Mouse (Mus musculus) left cerebral cortex, postnatal 25 days (tissue): Measurements from ENCODE around the gene Syt9. TPM values are rescaled to one million over a fixed set of nuclear protein-coding genes. Genes with fewer than 3 reads are reported as not detected.

Source experiments
- DNase-seq, 2 experiments: peaks; one replicate each; pipeline ENCODE4 v3.0.0; 2022; ENCODE audit warnings: low spot score in 2 of 2, mixed read lengths in 1 of 2
- intact Hi-C: fragments of 180-260 bp; cut with DNase I; formaldehyde crosslinking; loops from one replicate; pipeline ENCODE4 v1.15.1; 2025
- total RNA-seq, 2 experiments: library from RNA; stranded (reverse); gene quantifications; 2 replicates each; pipeline ENCODE4 v1.2.3; 2021

The Syt9 gene
- total RNA-seq, 2 experiments from 2014 or later, result 9.1 to 10.4 TPM

- intact Hi-C loops, result no loop called here
- no peak for DNase-seq
Measured at GRCm38 (mm10) chr7:107595426-107595825, 224.9 kb downstream of the Syt9 start.

DNA sequence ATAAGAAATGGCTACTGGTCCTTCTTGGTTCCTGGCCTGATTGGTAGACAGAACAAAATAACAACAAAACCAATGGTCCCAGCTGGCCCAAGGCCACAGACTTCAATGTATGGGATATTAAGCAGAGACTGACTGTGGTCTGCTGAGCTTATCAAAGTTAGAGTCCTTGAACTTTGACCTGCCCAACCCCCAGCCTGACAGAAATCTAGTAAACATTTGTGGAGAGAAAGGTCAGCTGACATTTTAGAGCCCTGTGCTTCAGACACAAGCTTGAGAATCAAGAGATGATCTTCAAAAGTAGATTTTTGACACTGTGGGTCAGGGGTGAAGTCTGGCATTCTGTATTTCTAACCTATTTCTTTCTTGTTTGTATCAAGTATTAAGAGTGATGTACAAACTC is 226.2 kb downstream of the Syt9 start:
- intact Hi-C loops, result no loop called here
- no peak for DNase-seq

DNA sequence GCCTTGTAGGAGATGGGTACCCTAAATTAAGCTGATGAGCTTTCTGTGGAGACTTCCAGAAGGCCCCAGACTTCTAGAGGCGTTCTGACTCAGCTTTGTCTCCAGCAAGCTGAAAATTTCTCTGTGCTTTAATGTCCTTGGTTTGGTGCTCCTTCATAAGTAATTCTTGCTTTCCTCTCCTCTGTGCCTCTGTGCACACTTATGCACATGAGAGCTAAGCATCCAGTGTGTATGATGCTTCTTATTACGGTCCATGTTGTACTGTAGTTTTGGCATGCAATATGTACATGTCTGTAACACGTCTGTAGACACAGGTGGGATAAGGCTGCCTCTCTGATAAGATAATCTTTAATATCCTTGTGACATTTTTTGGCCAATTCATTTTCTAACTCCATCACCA is 227.4 kb downstream of the Syt9 start:
- intact Hi-C loops, result no loop called here
- no peak for DNase-seq

Other genes starting within 250 kb of the Syt9 start
- gene Olfr715, start 239.6 kb upstream of the Syt9 start, total RNA-seq, result not detected
- not detected for gene Olfr716, start 232.4 kb upstream of the Syt9 start, total RNA-seq
- gene Nlrp14, start 203.7 kb upstream of the Syt9 start, total RNA-seq, result not detected
- not detected for gene Rbmxl2, start 161.3 kb upstream of the Syt9 start, total RNA-seq
- 1 to 10 TPM; 8.8 to 9.5 TPM for gene Olfml1, start 196.7 kb downstream of the Syt9 start, total RNA-seq
- gene Ppfibp2, start 224.5 kb downstream of the Syt9 start, total RNA-seq, result 1 to 10 TPM; 5.0 to 6.5 TPM